Mouse (Mus musculus) retina, postnatal 1 day (tissue): Measurements from ENCODE around the gene Shf.
"Not testable (repeated sequence)": the region's sequence is repeated elsewhere in the genome, so short reads cannot be mapped to it uniquely, and the experiment has no call there.

ENCODE experiments used
- DNase-seq: peaks from one replicate; pipeline ENCODE4 v3.0.0-alpha.2; 2012

The Shf gene

GRCm38 (mm10) chr2:122368995-122369739 is at the start of gene Shf:
TSS of gene Shf (minus strand) at chr2:122369162.
- peak; percentile 93 for DNase-seq

GRCm38 (mm10) chr2:122408928-122409327 is 40.0 kb upstream of the Shf start:
- DNase-seq: no peak

- no peak for DNase-seq
Measured at GRCm38 (mm10) chr2:122407607-122408006, 38.6 kb upstream of the Shf start.

GRCm38 (mm10) chr2:122396150-122396549 is 27.2 kb upstream of the Shf start:
- no peak for DNase-seq

GRCm38 (mm10) chr2:122387135-122387534 is 18.2 kb upstream of the Shf start:
- DNase-seq: not testable (repeated sequence)

- DNase-seq: no peak
Measured at GRCm38 (mm10) chr2:122385095-122385494, 16.1 kb upstream of the Shf start.

- DNase-seq: no peak
Measured at GRCm38 (mm10) chr2:122382121-122382520, 13.2 kb upstream of the Shf start.

- DNase-seq: no peak
Measured at GRCm38 (mm10) chr2:122381329-122382103, 12.6 kb upstream of the Shf start.

- DNase-seq: peak; percentile 88
Measured at GRCm38 (mm10) chr2:122380768-122381311, 11.9 kb upstream of the Shf start.

- no peak for DNase-seq
Measured at GRCm38 (mm10) chr2:122379292-122379650, 10.3 kb upstream of the Shf start.

GRCm38 (mm10) chr2:122378421-122379291 is 9.7 kb upstream of the Shf start:
- DNase-seq: peak; percentile 79

- DNase-seq: peak; percentile 86
Measured at GRCm38 (mm10) chr2:122377751-122378246, 8.8 kb upstream of the Shf start.

GRCm38 (mm10) chr2:122377215-122377674 is 8.3 kb upstream of the Shf start:
- DNase-seq: peak; percentile 98

- DNase-seq: peak; percentile 69
Measured at GRCm38 (mm10) chr2:122376041-122376561, 7.1 kb upstream of the Shf start.

- peak; percentile 99 for DNase-seq
Measured at GRCm38 (mm10) chr2:122375391-122375991, 6.5 kb upstream of the Shf start.

GRCm38 (mm10) chr2:122374666-122375331 is 5.8 kb upstream of the Shf start:
- no peak for DNase-seq

- DNase-seq: no peak
Measured at GRCm38 (mm10) chr2:122374012-122374411, 5.0 kb upstream of the Shf start.

- DNase-seq: no peak
Measured at GRCm38 (mm10) chr2:122372541-122372940, 3.6 kb upstream of the Shf start.

- no peak for DNase-seq
Measured at GRCm38 (mm10) chr2:122372067-122372466, 3.1 kb upstream of the Shf start.

GRCm38 (mm10) chr2:122370101-122370750 is 1.3 kb upstream of the Shf start:
- DNase-seq: no peak
